Mouse (Mus musculus): ENCODE measurements around the gene Atp13a3.

DNA sequence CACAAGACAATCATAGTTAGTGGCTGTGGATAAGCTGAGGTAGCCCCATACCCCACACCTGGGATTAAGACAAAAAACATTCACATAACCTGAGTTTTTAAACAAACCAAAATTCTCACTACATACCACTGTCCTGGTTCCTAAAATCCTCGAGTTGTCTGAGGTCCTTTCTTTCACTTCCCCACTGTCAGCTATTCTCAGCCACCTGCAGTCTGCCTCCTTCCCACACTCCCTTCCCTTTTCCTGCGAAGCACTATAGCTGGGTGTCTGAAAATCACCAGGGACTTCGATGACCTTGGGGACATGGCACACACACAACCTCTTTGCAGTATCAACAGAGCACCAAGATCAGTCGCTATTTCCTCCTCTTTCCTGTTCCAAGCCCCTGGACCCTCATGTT lies 41.9 kb upstream of the Atp13a3 start:
- no peak for TF ChIP-seq CTCF (IDR thresholded peaks at IDR 0.05; ENCODE audit: low read depth)
- TF ChIP-seq EP300 (IDR thresholded peaks at IDR 0.05; ENCODE audit: low read depth), result no peak

Measured in liver, embryonic 14.5 days (tissue).